Mouse (Mus musculus): ENCODE measurements around the gene Dnase2a. TPM values are rescaled to one million over a fixed set of nuclear protein-coding genes. Genes with fewer than 3 reads are reported as not detected.

Gene Dnase2a
- total RNA-seq, 2 experiments from 2014 or later, result 5.9 to 7.3 TPM

GRCm38 (mm10) chr8:84935489-84935888, 27.1 kb downstream of the Dnase2a start:
- intact Hi-C loops (cut with DNase I), result no loop called here
- DNase-seq, result no peak

GRCm38 (mm10) chr8:84936041-84936961, 27.9 kb downstream of the Dnase2a start:
- no peak for DNase-seq
- intact Hi-C loops (cut with DNase I), result no loop called here

GRCm38 (mm10) chr8:84936962-84937546, 28.7 kb downstream of the Dnase2a start, which contains the start of gene Mast1:
Gene Mast1 (minus strand): TSS chr8:84937359.
- peak; percentile 69 to 74 for DNase-seq
- intact Hi-C loops (cut with DNase I), result no loop called here

- intact Hi-C loops (cut with DNase I), result no loop called here
- DNase-seq, result no peak
Observed at GRCm38 (mm10) chr8:84937620-84938485, 29.5 kb downstream of the Dnase2a start.

GRCm38 (mm10) chr8:84943699-84944098, 35.3 kb downstream of the Dnase2a start:
- intact Hi-C loops (cut with DNase I), result no loop called here
- DNase-seq, result no peak

- DNase-seq, result no peak
- intact Hi-C loops (cut with DNase I), result no loop called here
Observed at GRCm38 (mm10) chr8:84944478-84945160, 36.3 kb downstream of the Dnase2a start.

GRCm38 (mm10) chr8:84945235-84945632, 36.9 kb downstream of the Dnase2a start:
- intact Hi-C loops (cut with DNase I), result no loop called here

GRCm38 (mm10) chr8:84945633-84946527, 37.5 kb downstream of the Dnase2a start:
- DNase-seq, result no peak
- intact Hi-C loops (cut with DNase I), result no loop called here

More at GRCm38 (mm10) chr8:84945235-84945632, 36.9 kb downstream of the Dnase2a start:
- no peak for DNase-seq

- intact Hi-C loops (cut with DNase I), result no loop called here
- DNase-seq, result no peak
Observed at GRCm38 (mm10) chr8:84946528-84947240, 38.3 kb downstream of the Dnase2a start, which contains the start of gene Rtbdn. Gene Rtbdn (plus strand): TSS chr8:84946991.

- peak; percentile 62 to 70 for DNase-seq
- intact Hi-C loops (cut with DNase I), result no loop called here
Observed at GRCm38 (mm10) chr8:84947241-84947545, 38.8 kb downstream of the Dnase2a start.

- intact Hi-C loops (cut with DNase I), result no loop called here
- no peak for DNase-seq
Observed at GRCm38 (mm10) chr8:84949753-84950152, 41.4 kb downstream of the Dnase2a start.

- peak; percentile 48 to 51 for DNase-seq
- intact Hi-C loops (cut with DNase I), result no loop called here
Observed at GRCm38 (mm10) chr8:84952612-84953255, 44.4 kb downstream of the Dnase2a start.

GRCm38 (mm10) chr8:84956768-84957167, 48.4 kb downstream of the Dnase2a start:
- peak; percentile 48 to 76 for DNase-seq
- intact Hi-C loops (cut with DNase I), result loop anchor here (2.0 kb wide), 1 partner anchor 28 kb away; no protein-coding TSS in a partner anchor

- intact Hi-C loops (cut with DNase I), result no loop called here
- DNase-seq, result peak; percentile 29 to 53
Observed at GRCm38 (mm10) chr8:84959811-84960210, 51.5 kb downstream of the Dnase2a start.

GRCm38 (mm10) chr8:84963952-84964351, 55.6 kb downstream of the Dnase2a start:
- DNase-seq, result no peak
- intact Hi-C loops (cut with DNase I), result no loop called here

GRCm38 (mm10) chr8:84965731-84966291, 57.5 kb downstream of the Dnase2a start:
- intact Hi-C loops (cut with DNase I), result no loop called here
- peak; percentile 90 to 91 for DNase-seq

- intact Hi-C loops (cut with DNase I), result no loop called here
- DNase-seq, result no peak
Observed at GRCm38 (mm10) chr8:84966603-84967002, 58.2 kb downstream of the Dnase2a start.
